Mouse (Mus musculus): ENCODE results near the gene Sipa1l1. TPM values are rescaled to one million over a fixed set of nuclear protein-coding genes. Genes with fewer than 3 reads are reported as not detected.
A peak's percentile ranks its signal among the peaks of the same experiment; 100 is the strongest.

Gene Sipa1l1
- polyA plus RNA-seq, 1 experiment from 2014 or later = 41.6 TPM

GRCm38 (mm10) chr12:82148328-82148930 lies 20.7 kb upstream of the Sipa1l1 start:
- Histone ChIP-seq H3K9me3 (ENCODE audit: control insufficient read depth, low read length) (no peaks in the 10 kb centered on the region), H3K27ac (ENCODE audit: low read depth) (no peak overlapping the region), H3K9ac (ENCODE audit: low read length) (no peak overlapping the region), H3K4me3 (ENCODE audit: low read depth, low read length) (no peak overlapping the region), H3K36me3 (ENCODE audit: control insufficient read depth, insufficient read depth, low read length) (no peaks in the 10 kb centered on the region), H3K27me3 (replicated peaks; ENCODE audit: control insufficient read depth, insufficient read depth, low read length) (no peaks in the 10 kb centered on the region), H3K4me1 (replicated peaks; ENCODE audit: control insufficient read depth, insufficient read depth, low read length) (no peaks in the 10 kb centered on the region), H3K4me2 (ENCODE audit: low read length) (no peak overlapping the region)
- DNase-seq (ENCODE audit: low spot score) (no peak), ATAC-seq (replicated peaks; ENCODE audit: low FRiP score, low TSS enrichment, low read depth) (no peak)
- WGBS = 82% methylated on average over 8 of the region's 8 CpGs

GRCm38 (mm10) chr12:82151019-82151418 lies 18.1 kb upstream of the Sipa1l1 start:
- 68% methylated on average over 2 of the region's 2 CpGs for WGBS
- Histone ChIP-seq H3K4me1 (replicated peaks; ENCODE audit: control insufficient read depth, insufficient read depth, low read length) (no peaks in the 10 kb centered on the region), H3K4me3 (ENCODE audit: low read depth, low read length) (no peak overlapping the region), H3K27ac (ENCODE audit: low read depth) (no peak overlapping the region), H3K27me3 (replicated peaks; ENCODE audit: control insufficient read depth, insufficient read depth, low read length) (no peaks in the 10 kb centered on the region), H3K9me3 (ENCODE audit: control insufficient read depth, low read length) (no peaks in the 10 kb centered on the region), H3K36me3 (ENCODE audit: control insufficient read depth, insufficient read depth, low read length) (no peaks in the 10 kb centered on the region), H3K4me2 (ENCODE audit: low read length) (no peak overlapping the region), H3K9ac (ENCODE audit: low read length) (no peak overlapping the region)
- no peak for DNase-seq (ENCODE audit: low spot score)
- ATAC-seq (replicated peaks; ENCODE audit: low FRiP score, low TSS enrichment, low read depth) = no peak

GRCm38 (mm10) chr12:82154527-82154926 lies 14.6 kb upstream of the Sipa1l1 start:
- no peaks in the 10 kb centered on the region for H3K27me3 ChIP-seq (replicated peaks; ENCODE audit: control insufficient read depth, insufficient read depth, low read length)
- no peaks in the 10 kb centered on the region for H3K9me3 ChIP-seq (ENCODE audit: control insufficient read depth, low read length)
- WGBS = 86% methylated on average over 4 of the region's 4 CpGs
- H3K4me3 ChIP-seq (ENCODE audit: low read depth, low read length) = no peak overlapping the region
- DNase-seq (ENCODE audit: low spot score) = no peak
- ATAC-seq (replicated peaks; ENCODE audit: low FRiP score, low TSS enrichment, low read depth) = no peak
- no peak overlapping the region for H3K4me2 ChIP-seq (ENCODE audit: low read length)
- no peaks in the 10 kb centered on the region for H3K4me1 ChIP-seq (replicated peaks; ENCODE audit: control insufficient read depth, insufficient read depth, low read length)
- no peaks in the 10 kb centered on the region for H3K36me3 ChIP-seq (ENCODE audit: control insufficient read depth, insufficient read depth, low read length)
- no peak overlapping the region for H3K27ac ChIP-seq (ENCODE audit: low read depth)
- H3K9ac ChIP-seq (ENCODE audit: low read length) = no peak overlapping the region

- DNase-seq (ENCODE audit: low spot score) (no peak), ATAC-seq (replicated peaks; ENCODE audit: low FRiP score, low TSS enrichment, low read depth) (no peak)
- H3K9ac ChIP-seq (ENCODE audit: low read length) = no peak overlapping the region
- H3K4me2 ChIP-seq (ENCODE audit: low read length) = no peak overlapping the region
- H3K36me3 ChIP-seq (ENCODE audit: control insufficient read depth, insufficient read depth, low read length) = no peaks in the 10 kb centered on the region
- no peaks in the 10 kb centered on the region for H3K27me3 ChIP-seq (replicated peaks; ENCODE audit: control insufficient read depth, insufficient read depth, low read length)
- H3K27ac ChIP-seq (ENCODE audit: low read depth) = no peak overlapping the region
- H3K4me1 ChIP-seq (replicated peaks; ENCODE audit: control insufficient read depth, insufficient read depth, low read length) = no peaks in the 10 kb centered on the region
- H3K9me3 ChIP-seq (ENCODE audit: control insufficient read depth, low read length) = no peaks in the 10 kb centered on the region
- 94% methylated on average over 16 of the region's 16 CpGs for WGBS
- H3K4me3 ChIP-seq (ENCODE audit: low read depth, low read length) = no peak overlapping the region
Measured at GRCm38 (mm10) chr12:82158516-82158915, 10.6 kb upstream of the Sipa1l1 start.

- Histone ChIP-seq H3K36me3 (ENCODE audit: control insufficient read depth, insufficient read depth, low read length) (no peaks in the 10 kb centered on the region), H3K27ac (ENCODE audit: low read depth) (no peak overlapping the region), H3K9ac (ENCODE audit: low read length) (no peak overlapping the region), H3K4me1 (replicated peaks; ENCODE audit: control insufficient read depth, insufficient read depth, low read length) (no peaks in the 10 kb centered on the region), H3K27me3 (replicated peaks; ENCODE audit: control insufficient read depth, insufficient read depth, low read length) (no peaks in the 10 kb centered on the region), H3K4me3 (ENCODE audit: low read depth, low read length) (no peak overlapping the region), H3K9me3 (ENCODE audit: control insufficient read depth, low read length) (no peaks in the 10 kb centered on the region), H3K4me2 (ENCODE audit: low read length) (no peak overlapping the region)
- ATAC-seq (replicated peaks; ENCODE audit: low FRiP score, low TSS enrichment, low read depth) (no peak), DNase-seq (ENCODE audit: low spot score) (peak; percentile 31)
- WGBS = 96% methylated on average over 3 of the region's 3 CpGs
Measured at GRCm38 (mm10) chr12:82159372-82159771, 9.7 kb upstream of the Sipa1l1 start.

GRCm38 (mm10) chr12:82165651-82166050 lies 3.5 kb upstream of the Sipa1l1 start:
- Histone ChIP-seq H3K27ac (ENCODE audit: low read depth) (no peak overlapping the region), H3K36me3 (ENCODE audit: control insufficient read depth, insufficient read depth, low read length) (no peaks in the 10 kb centered on the region), H3K4me2 (ENCODE audit: low read length) (no peak overlapping the region), H3K9me3 (ENCODE audit: control insufficient read depth, low read length) (no peaks in the 10 kb centered on the region), H3K9ac (ENCODE audit: low read length) (no peak overlapping the region), H3K4me3 (ENCODE audit: low read depth, low read length) (no peak overlapping the region), H3K27me3 (replicated peaks; ENCODE audit: control insufficient read depth, insufficient read depth, low read length) (no peaks in the 10 kb centered on the region), H3K4me1 (replicated peaks; ENCODE audit: control insufficient read depth, insufficient read depth, low read length) (peaks cover 7% of the 10 kb centered on the region)
- ATAC-seq (replicated peaks; ENCODE audit: low FRiP score, low TSS enrichment, low read depth) = no peak
- WGBS = 76% methylated on average over 4 of the region's 4 CpGs
- DNase-seq (ENCODE audit: low spot score) = no peak

GRCm38 (mm10) chr12:82166101-82166571 lies 3.0 kb upstream of the Sipa1l1 start:
- no peak for ATAC-seq (replicated peaks; ENCODE audit: low FRiP score, low TSS enrichment, low read depth)
- Histone ChIP-seq H3K36me3 (ENCODE audit: control insufficient read depth, insufficient read depth, low read length) (no peaks in the 10 kb centered on the region), H3K27ac (ENCODE audit: low read depth) (no peak overlapping the region), H3K4me2 (ENCODE audit: low read length) (peak overlapping the region; percentile 33), H3K9ac (ENCODE audit: low read length) (no peak overlapping the region), H3K9me3 (ENCODE audit: control insufficient read depth, low read length) (no peaks in the 10 kb centered on the region), H3K4me1 (replicated peaks; ENCODE audit: control insufficient read depth, insufficient read depth, low read length) (peaks cover 10% of the 10 kb centered on the region), H3K27me3 (replicated peaks; ENCODE audit: control insufficient read depth, insufficient read depth, low read length) (no peaks in the 10 kb centered on the region), H3K4me3 (ENCODE audit: low read depth, low read length) (no peak overlapping the region)
- 35% methylated on average over 14 of the region's 14 CpGs for WGBS
- DNase-seq (ENCODE audit: low spot score) = peak; percentile 51

- H3K9ac ChIP-seq (ENCODE audit: low read length) = peak overlapping the region; percentile 94
- under 1% methylated on average over 88 of the region's 109 CpGs for WGBS
- DNase-seq (ENCODE audit: low spot score) (peak; percentile 90), ATAC-seq (replicated peaks; ENCODE audit: low FRiP score, low TSS enrichment, low read depth) (peak; percentile 59)
- peak overlapping the region; percentile 74 for H3K4me3 ChIP-seq (ENCODE audit: low read depth, low read length)
- no peaks in the 10 kb centered on the region for H3K36me3 ChIP-seq (ENCODE audit: control insufficient read depth, insufficient read depth, low read length)
- no peaks in the 10 kb centered on the region for H3K27me3 ChIP-seq (replicated peaks; ENCODE audit: control insufficient read depth, insufficient read depth, low read length)
- peaks cover 29% of the 10 kb centered on the region for H3K4me1 ChIP-seq (replicated peaks; ENCODE audit: control insufficient read depth, insufficient read depth, low read length)
- no peaks in the 10 kb centered on the region for H3K9me3 ChIP-seq (ENCODE audit: control insufficient read depth, low read length)
- peak overlapping the region; percentile 75 for H3K4me2 ChIP-seq (ENCODE audit: low read length)
- peak overlapping the region; percentile 98 for H3K27ac ChIP-seq (ENCODE audit: low read depth)
Measured at GRCm38 (mm10) chr12:82169571-82170431, 681 bp downstream of the Sipa1l1 start.
